Mouse (Mus musculus) hindbrain, embryonic 16.5 days (tissue): Measurements from ENCODE around the gene Klhdc8b. TPM values are rescaled to one million over a fixed set of nuclear protein-coding genes. Genes with fewer than 3 reads are reported as not detected.

Experiments used
- ATAC-seq: fragments of 200-750 bp; cut with Nextera tagmentation; 2 replicates; pipeline ENCODE4 v1.8.0; 2017; ENCODE audit warnings: moderate TSS enrichment, moderate library complexity
- H3K27ac ChIP-seq: fragments of 300-500 bp; sonication (generic); 2 replicates; pipeline ENCODE4 v1.5.1; 2014; ENCODE audit warnings: low read depth, mild to moderate bottlenecking, control low read depth, low read length, moderate library complexity
- H3K27me3 ChIP-seq: fragments of 300-500 bp; sonication (generic); replicated peaks from 2 replicates; pipeline ENCODE4 v1.6.1; 2014; ENCODE audit warnings: low read length; ENCODE audit not compliant: control insufficient read depth, insufficient read depth
- H3K36me3 ChIP-seq: fragments of 300-500 bp; sonication (generic); 2 replicates; pipeline ENCODE4 v1.6.1; 2014; ENCODE audit warnings: mild to moderate bottlenecking, low read length, moderate library complexity, mixed read lengths; ENCODE audit not compliant: control insufficient read depth, insufficient read depth
- H3K4me1 ChIP-seq: fragments of 300-500 bp; sonication (generic); 2 replicates; pipeline ENCODE4 v1.6.1; 2014; ENCODE audit warnings: low read depth, low read length; ENCODE audit not compliant: control insufficient read depth, insufficient read depth
- H3K4me2 ChIP-seq: fragments of 300-500 bp; sonication (generic); 2 replicates; pipeline ENCODE4 v1.6.1; 2014; ENCODE audit warnings: mild to moderate bottlenecking, low read length, control low read depth, moderate library complexity
- H3K4me3 ChIP-seq: fragments of 300-500 bp; sonication (generic); 2 replicates; pipeline ENCODE4 v1.5.1; 2014; ENCODE audit warnings: mild to moderate bottlenecking, low read length, control low read depth, moderate library complexity
- H3K9ac ChIP-seq: fragments of 300-500 bp; sonication (generic); 2 replicates; pipeline ENCODE4 v1.6.1; 2014; ENCODE audit warnings: low read depth, mild to moderate bottlenecking, control low read depth, low read length, moderate library complexity
- H3K9me3 ChIP-seq: fragments of 300-500 bp; sonication (generic); 2 replicates; pipeline ENCODE4 v1.6.1; 2014; ENCODE audit warnings: mild to moderate bottlenecking, low read length, moderate library complexity; ENCODE audit not compliant: control insufficient read depth
- WGBS: fragments of 180-500 bp; shearing (Covaris S2); extraction: QIAGEN DNeasy Blood & Tissue Kit; methylation state at CpG from one replicate; pipeline ENCODE4 v1.1.7; 2014; 5-methylcytosine and 5-hydroxymethylcytosine counted together
- polyA plus RNA-seq: library from polyadenylated mRNA; unstranded; fragments of >200 nt; fragmentation: Nextera tagmentation; extraction: Ambion mirVana; gene quantifications from 2 replicates; pipeline ENCODE4 v1.2.1, GENCODE M21; 2015

Klhdc8b gene
- polyA plus RNA-seq, 1 experiment from 2014 or later: 54.8 TPM

DNA sequence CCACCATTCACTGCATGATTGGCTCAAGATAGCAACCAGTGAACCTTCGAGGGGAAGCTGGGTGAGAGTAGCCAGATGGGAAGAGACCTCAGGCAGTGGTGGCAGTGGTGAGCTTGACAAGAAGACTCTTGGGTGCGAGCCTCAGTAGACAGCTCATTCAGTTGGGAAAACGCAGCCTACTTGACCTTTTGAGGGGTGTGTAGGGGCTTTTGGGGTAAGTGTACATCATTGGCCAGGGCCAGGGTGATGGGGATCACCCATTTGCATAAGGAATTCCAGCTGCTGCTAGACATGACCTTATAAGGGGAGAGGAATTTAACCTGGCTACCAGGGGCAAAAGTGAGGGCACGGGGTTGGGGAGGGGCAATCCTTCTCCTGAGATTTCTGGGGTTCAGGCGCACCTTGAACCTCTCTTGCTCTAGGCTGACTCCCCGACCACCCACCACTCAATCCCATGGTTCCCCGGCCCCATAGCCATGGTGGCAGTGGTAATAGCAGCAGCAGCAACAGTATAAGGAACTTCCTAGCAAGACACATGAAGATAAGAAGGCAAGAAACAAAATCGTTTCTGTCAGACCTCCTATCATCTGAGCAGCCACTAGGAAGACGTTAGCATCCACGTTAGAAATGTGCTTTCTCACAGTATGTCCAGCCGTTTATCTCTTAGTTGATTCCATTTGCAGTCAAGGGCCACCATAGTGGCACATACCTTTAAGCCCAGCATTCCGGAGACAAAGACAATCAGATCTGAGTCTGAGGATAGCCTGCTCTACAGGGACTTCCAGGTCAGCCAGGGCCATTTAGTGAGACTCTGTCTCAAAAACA, 5.4 kb downstream of the Klhdc8b start:
- Histone ChIP-seq H3K4me2 (no peak overlapping the region), H3K36me3 (no peaks in the 10 kb centered on the region), H3K27me3 (no peaks in the 10 kb centered on the region), H3K4me1 (peaks cover 16% of the 10 kb centered on the region), H3K9ac (no peak overlapping the region; the same call in 1 of the 2 replicates), H3K4me3 (no peak overlapping the region), H3K9me3 (no peaks in the 10 kb centered on the region), H3K27ac (no peak overlapping the region)
- WGBS: 78% methylated on average over 12 of the region's 12 CpGs
- ATAC-seq: no peak

DNA sequence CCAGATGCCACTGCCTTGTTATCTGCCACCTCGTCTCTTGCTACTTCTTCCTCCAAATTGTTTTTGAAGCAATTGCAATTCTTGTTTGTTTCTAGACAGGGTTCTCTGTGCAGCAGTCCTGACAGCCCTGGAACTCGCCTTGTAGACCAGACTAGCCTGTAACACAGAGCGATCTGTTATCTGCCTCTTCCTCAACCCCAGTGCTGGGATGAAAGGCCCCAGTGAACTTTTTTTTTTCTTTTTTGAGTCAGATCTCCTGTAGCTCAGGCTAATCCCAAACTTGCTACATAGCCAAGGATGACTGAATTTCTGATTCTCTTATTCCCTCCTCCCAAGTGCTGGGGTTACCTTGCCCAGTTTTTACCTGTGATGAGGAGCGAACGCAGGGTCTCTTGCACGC, 7.0 kb downstream of the Klhdc8b start:
- Histone ChIP-seq H3K4me3 (no peak overlapping the region), H3K27ac (no peak overlapping the region), H3K4me1 (peaks cover 32% of the 10 kb centered on the region), H3K9me3 (no peaks in the 10 kb centered on the region), H3K27me3 (no peaks in the 10 kb centered on the region), H3K4me2 (no peak overlapping the region), H3K36me3 (no peaks in the 10 kb centered on the region), H3K9ac (no peak overlapping the region)
- ATAC-seq: no peak
- 91% methylated on average over 6 of the region's 6 CpGs for WGBS

DNA sequence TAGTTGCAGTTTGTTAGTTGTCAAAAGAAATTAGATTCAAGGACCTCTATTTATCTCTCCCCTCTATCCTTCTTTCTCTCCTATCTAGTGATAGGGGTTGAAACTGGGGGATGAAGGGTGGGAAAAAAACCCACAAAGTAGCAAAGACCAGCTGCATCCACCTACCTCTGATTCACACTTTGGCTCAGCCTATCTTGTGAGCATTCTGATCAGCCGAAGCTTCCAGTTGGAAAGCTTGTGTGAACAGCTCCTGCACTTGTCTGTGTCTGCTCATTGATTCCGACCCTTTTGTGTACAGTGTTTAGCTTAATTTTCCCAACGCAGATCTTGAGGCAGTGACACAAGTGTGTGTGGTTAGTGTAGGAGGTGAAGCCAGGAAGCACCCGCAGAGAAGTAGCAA, 7.9 kb downstream of the Klhdc8b start:
- Histone ChIP-seq H3K27me3 (no peaks in the 10 kb centered on the region), H3K4me2 (peak overlapping the region; percentile 76), H3K9me3 (no peaks in the 10 kb centered on the region), H3K9ac (peak overlapping the region; percentile 80), H3K4me1 (peaks cover 32% of the 10 kb centered on the region), H3K36me3 (0 out of 2 replicates have a peak, but pooled peaks cover 2% of the 10 kb centered on the region), H3K4me3 (peak overlapping the region; percentile 66), H3K27ac (peak overlapping the region; percentile 88)
- 77% methylated on average over 4 of the region's 4 CpGs for WGBS
- ATAC-seq: no peak

DNA sequence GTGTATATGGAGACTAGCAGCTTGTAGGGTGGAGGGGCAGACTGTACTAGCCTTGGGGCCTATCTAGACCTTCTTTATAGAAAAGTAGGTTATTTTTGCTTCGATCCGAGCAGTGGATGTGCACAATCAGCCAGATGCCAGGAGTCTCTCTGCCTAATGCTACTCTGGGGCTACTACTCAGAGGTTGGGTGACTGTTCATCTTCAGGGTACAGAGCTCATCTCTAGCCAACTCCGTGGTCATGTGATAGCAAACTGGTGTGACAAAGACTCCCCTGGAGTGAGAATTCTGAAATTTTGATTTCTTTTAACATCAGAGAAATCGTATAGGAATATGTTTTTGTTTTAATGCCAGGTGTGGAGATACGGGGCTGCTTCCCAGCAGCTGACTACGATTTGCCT, 8.5 kb downstream of the Klhdc8b start:
- H3K27me3 ChIP-seq: no peaks in the 10 kb centered on the region
- peaks cover 32% of the 10 kb centered on the region for H3K4me1 ChIP-seq
- ATAC-seq: peak; percentile 38
- 0 out of 2 replicates have a peak, but pooled peaks cover 3% of the 10 kb centered on the region for H3K36me3 ChIP-seq
- peak overlapping the region; percentile 80 for H3K9ac ChIP-seq
- peak overlapping the region; percentile 66 for H3K4me3 ChIP-seq
- H3K4me2 ChIP-seq: peak overlapping the region; percentile 76
- no peaks in the 10 kb centered on the region for H3K9me3 ChIP-seq
- H3K27ac ChIP-seq: peak overlapping the region; percentile 88
- WGBS: 36% methylated on average over 6 of the region's 6 CpGs

- Histone ChIP-seq H3K27ac (peak overlapping the region; percentile 88), H3K36me3 (0 out of 2 replicates have a peak, but pooled peaks cover 5% of the 10 kb centered on the region), H3K4me2 (peak overlapping the region; percentile 76), H3K9ac (peak overlapping the region; percentile 80), H3K4me1 (peaks cover 32% of the 10 kb centered on the region), H3K4me3 (peak overlapping the region; percentile 66), H3K9me3 (no peaks in the 10 kb centered on the region), H3K27me3 (no peaks in the 10 kb centered on the region)
- WGBS: under 1% methylated on average over 40 of the region's 40 CpGs
- peak; percentile 91 for ATAC-seq
These were observed 9.0 kb downstream of the Klhdc8b start for GRCm38 (mm10) chr9:108452291-108452906.

DNA sequence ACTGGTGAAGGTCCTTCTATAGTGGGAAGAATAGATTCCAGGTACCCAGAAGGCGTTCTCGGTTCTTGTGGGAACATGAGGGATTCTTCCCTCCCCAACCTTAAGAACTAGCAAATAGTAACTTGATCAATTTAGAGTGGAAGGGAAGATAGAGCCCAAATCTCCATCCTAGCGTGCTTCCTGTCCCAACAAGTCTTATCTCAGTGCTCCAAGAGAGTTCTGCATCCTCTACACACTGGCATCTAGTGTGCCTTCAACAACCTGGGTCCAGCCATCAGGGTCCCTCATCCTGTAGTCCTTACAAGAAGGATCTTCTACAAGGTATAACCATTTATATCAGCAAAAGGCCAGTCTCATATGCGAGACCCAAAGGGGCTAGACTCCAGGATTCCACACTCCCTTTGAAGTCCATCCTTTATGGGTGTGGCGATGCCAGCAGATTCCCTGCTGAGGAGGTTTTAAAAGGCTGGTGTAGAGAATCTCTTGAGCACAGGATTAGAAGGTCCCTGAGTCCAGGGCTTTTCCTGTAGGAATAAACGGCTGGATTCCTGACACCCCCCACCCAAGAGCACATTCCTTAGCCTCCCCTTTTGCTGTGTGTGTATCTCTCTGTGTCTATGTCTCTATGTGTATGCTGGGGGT, 9.7 kb downstream of the Klhdc8b start:
- WGBS: 54% methylated on average over 6 of the region's 6 CpGs
- H3K9me3 ChIP-seq: no peaks in the 10 kb centered on the region
- 0 out of 2 replicates have a peak, but pooled peaks cover 5% of the 10 kb centered on the region for H3K36me3 ChIP-seq
- H3K9ac ChIP-seq: peak overlapping the region; percentile 80
- no peaks in the 10 kb centered on the region for H3K27me3 ChIP-seq
- H3K4me1 ChIP-seq: peaks cover 32% of the 10 kb centered on the region
- peak overlapping the region; percentile 76 for H3K4me2 ChIP-seq
- H3K27ac ChIP-seq: peak overlapping the region; percentile 88
- no peak for ATAC-seq
- peak overlapping the region; percentile 66 for H3K4me3 ChIP-seq

GRCm38 (mm10) chr9:108451170-108451493, 10.2 kb downstream of the Klhdc8b start:
- H3K9ac ChIP-seq: peak overlapping the region; percentile 51; the same call in 1 of the 2 replicates

DNA sequence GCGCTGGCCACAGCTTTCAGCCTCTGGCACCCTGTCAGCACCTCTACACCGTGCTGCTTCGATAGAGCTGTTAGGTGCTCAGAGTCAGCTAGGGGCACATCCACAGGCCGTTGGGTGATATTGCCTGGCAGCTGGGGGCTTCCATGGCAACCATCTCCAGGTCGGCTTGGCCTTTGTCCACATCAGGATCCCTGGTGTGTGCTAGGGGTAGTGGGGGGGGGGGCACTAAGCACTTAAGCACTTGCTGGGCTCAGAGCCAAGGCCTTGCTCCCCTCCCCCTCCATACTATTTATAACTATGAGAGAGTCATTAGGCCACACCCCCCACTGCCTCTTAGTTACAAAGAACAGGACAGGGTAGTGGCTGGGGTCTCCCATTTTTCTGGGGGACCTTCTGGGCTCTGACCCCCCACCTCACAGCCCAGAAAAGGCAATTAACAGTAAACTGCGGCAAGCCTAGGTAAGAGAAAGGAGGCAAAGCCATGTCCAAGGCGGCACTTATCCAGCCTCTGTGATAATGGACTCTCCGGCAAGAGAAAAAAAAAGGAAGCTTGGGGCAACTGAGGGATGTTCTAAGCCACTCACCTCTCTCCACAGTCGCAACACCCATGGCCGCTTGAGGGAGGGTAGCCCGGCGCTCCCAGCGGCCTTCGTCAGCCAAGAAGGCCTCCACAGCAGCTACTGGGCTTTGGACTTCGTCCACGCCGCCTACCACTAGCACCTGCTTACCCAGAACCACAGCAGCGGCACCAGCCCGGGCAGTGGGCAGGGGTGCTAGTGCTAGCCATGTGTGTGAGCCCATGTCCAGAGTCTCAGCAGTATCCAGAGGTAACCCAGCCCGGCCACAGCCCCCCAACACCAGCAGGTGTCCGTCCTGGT, 10.8 kb downstream of the Klhdc8b start:
- Histone ChIP-seq H3K36me3 (0 out of 2 replicates have a peak, but pooled peaks cover 5% of the 10 kb centered on the region), H3K4me1 (peaks cover 32% of the 10 kb centered on the region), H3K27me3 (no peaks in the 10 kb centered on the region), H3K4me2 (peak overlapping the region; percentile 76), H3K9ac (peak overlapping the region; percentile 51), H3K27ac (peak overlapping the region; percentile 70), H3K9me3 (no peaks in the 10 kb centered on the region), H3K4me3 (peak overlapping the region; percentile 66)
- 49% methylated on average over 21 of the region's 21 CpGs for WGBS
- ATAC-seq: peak; percentile 24

More at GRCm38 (mm10) chr9:108451170-108451493, 10.2 kb downstream of the Klhdc8b start:
- H3K36me3 ChIP-seq: 0 out of 2 replicates have a peak, but pooled peaks cover 5% of the 10 kb centered on the region
- ATAC-seq: no peak
- peak overlapping the region; percentile 66 for H3K4me3 ChIP-seq
- H3K27me3 ChIP-seq: no peaks in the 10 kb centered on the region
- WGBS: 69% methylated on average over 6 of the region's 6 CpGs
- H3K27ac ChIP-seq: peak overlapping the region; percentile 70
- peak overlapping the region; percentile 76 for H3K4me2 ChIP-seq
- H3K4me1 ChIP-seq: peaks cover 32% of the 10 kb centered on the region
- H3K9me3 ChIP-seq: no peaks in the 10 kb centered on the region
